Mouse (Mus musculus): ENCODE results near the gene Rbm15b. TPM values are rescaled to one million over a fixed set of nuclear protein-coding genes. Genes with fewer than 3 reads are reported as not detected.

The Rbm15b gene
- 6.1 and 10.8 TPM in 2 replicates for polyA plus RNA-seq (2016; fragmentation: Nextera tagmentation; extraction: Ambion mirVana)

DNA sequence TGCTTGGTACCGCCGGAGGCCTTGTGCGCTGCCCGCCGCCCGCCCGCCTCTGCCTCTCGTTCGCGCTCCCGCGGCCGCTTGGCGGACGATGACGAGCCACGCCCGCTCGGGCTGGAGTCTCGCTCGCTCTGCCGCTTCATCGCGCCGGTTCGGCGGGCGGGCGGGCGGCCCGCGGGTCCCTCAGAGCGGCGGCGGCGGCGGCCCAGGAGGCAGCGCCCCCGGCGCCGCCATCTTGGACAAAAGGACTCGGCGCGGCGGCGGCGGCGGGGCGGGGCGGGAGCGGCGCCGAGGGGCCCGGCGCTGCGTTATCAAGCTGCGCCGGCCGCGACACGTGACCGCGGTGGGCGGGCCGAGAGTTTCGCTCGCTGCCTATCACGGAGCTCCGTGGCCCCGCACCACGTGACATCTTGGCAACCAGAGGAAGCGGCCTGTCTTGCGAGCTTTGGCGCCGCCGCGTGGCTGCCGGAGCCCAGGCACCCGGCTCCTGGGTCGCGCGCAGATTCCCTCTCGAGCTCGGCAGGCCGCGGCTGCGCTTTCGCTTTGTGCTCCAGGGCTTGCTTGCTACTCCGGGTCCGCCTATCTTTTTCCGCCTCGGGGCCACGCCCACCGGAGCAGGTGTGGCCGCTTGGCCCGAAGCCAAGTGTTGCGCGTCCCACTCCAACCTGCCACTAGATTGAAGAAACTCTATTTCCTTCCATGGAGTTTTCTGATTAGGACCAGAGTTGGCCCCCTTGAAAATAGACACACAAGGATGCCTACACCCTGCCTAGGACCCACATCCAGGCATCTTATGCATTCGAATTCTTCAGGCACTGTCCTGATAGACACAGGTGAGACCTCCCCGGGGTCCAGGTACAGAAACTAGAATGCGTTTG lies at the start of gene Rbm15b:
Gene Rbm15b (minus strand): TSS at position 601 of the 875 bp plus-strand sequence.
- H3K4me3 ChIP-seq: peak within 1 kb of the TSS; percentile 92
- H3K9me3 ChIP-seq: no peaks in the 10 kb centered on the region
- peaks cover 65% of the 10 kb centered on the region for H3K4me1 ChIP-seq
- DNase-seq (ENCODE audit: low spot score): peak; percentile 99
- 2% methylated on average over 101 of the region's 101 CpGs for WGBS
- H3K27ac ChIP-seq: peak within 1 kb of the TSS; percentile 98
- H3K27me3 ChIP-seq (ENCODE audit: insufficient read depth, poor library complexity, severe bottlenecking): no peaks in the 10 kb centered on the region
- peaks cover 63% of the 10 kb centered on the region for H3K36me3 ChIP-seq

DNA sequence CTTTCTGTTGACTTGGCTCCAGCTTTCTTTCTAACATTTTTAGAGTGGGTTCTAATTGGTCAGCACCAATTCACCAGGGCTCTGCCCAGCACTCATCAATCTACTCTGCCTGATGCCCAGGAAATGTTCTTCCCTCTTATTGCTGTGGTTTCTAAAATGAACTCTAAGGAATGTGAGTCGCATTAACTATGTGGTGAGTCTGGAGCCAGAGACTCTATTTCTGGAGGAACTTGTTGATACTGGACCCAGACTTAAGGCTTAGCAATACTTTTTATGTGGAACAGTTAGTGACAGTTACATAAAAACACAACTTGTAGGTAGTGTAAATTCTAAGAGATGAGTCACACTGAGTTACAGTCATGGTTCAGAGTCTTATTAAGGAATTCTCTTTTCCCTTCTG lies 47.8 kb upstream of the Rbm15b start:
- Histone ChIP-seq H3K4me1 (no peaks in the 10 kb centered on the region), H3K27me3 (ENCODE audit: insufficient read depth, poor library complexity, severe bottlenecking) (no peaks in the 10 kb centered on the region), H3K27ac (no peak overlapping the region), H3K36me3 (no peaks in the 10 kb centered on the region), H3K9me3 (no peaks in the 10 kb centered on the region), H3K4me3 (no peak overlapping the region)
- DNase-seq (ENCODE audit: low spot score): no peak
- 81% methylated on average over 1 of the region's 1 CpGs for WGBS

DNA sequence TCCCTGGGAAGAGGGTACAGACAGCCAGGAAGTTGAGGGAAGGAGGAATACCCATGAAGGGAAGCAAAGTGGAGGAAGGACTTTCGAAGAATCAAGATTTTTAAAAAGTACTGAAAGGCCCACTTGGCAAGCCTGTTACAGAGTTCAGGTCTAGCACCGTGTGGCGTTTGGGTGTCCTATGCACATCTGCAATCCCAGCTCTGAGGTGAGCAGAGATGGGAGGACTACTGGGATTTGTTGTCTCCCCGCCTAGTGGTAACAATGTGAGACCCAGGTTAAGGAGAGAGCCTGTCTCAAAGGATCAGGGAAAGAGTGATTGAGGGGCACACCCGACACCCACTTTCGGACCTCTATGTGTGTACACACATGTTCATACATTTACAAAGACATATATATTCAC lies 27.6 kb upstream of the Rbm15b start:
- 72% methylated on average over 6 of the region's 6 CpGs for WGBS
- Histone ChIP-seq H3K4me3 (no peak overlapping the region), H3K36me3 (no peaks in the 10 kb centered on the region), H3K27ac (no peak overlapping the region), H3K9me3 (no peaks in the 10 kb centered on the region), H3K27me3 (ENCODE audit: insufficient read depth, poor library complexity, severe bottlenecking) (no peaks in the 10 kb centered on the region; the same call in 1 of the 2 replicates), H3K4me1 (no peaks in the 10 kb centered on the region)
- DNase-seq (ENCODE audit: low spot score): peak; percentile 67

DNA sequence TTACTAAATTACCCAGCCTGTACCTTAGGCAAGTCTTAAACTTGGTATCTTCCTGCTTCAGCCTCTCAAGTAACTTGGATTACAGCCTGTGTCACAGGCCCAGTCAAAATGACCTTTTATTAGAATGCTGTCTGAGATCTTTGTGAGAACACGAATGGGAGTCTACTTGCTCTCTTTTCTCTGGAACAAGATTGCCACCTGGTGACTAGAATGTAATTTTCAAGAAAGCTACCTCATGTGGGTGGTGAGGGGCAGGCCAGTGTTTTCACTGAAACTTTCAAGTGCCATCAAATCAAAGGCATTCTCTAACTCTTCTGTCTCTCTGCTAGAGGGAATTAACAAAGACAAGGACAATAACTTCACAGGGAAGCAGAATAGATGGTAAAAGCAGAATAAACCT lies 26.5 kb upstream of the Rbm15b start:
- Histone ChIP-seq H3K4me3 (no peak overlapping the region), H3K4me1 (no peaks in the 10 kb centered on the region), H3K27me3 (ENCODE audit: insufficient read depth, poor library complexity, severe bottlenecking) (no peaks in the 10 kb centered on the region; the same call in 1 of the 2 replicates), H3K36me3 (no peaks in the 10 kb centered on the region), H3K27ac (no peak overlapping the region), H3K9me3 (no peaks in the 10 kb centered on the region)
- WGBS: 12% methylated on average over 1 of the region's 1 CpGs
- no peak for DNase-seq (ENCODE audit: low spot score)

DNA sequence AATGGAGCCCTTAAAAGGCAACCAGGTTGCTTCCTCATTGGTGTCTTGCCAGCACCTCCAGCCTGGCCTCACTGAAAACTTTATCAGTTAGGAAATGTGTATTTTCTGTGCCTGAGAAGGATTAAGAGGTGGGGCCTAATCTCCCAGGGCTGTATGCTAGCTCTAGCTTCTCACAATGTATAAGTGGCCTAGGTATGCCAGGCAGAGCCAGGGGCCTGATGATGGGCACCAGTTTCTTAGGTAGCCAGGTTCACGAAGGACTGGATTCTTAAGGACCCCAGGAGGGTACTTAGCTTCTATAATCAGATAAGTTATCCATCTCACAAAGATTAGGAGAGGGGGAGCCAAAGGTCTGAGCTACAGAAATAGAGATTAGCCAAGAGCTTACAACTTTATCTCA lies 24.4 kb upstream of the Rbm15b start:
- Histone ChIP-seq H3K36me3 (no peaks in the 10 kb centered on the region), H3K4me3 (no peak overlapping the region), H3K9me3 (no peaks in the 10 kb centered on the region), H3K27ac (no peak overlapping the region), H3K4me1 (no peaks in the 10 kb centered on the region), H3K27me3 (ENCODE audit: insufficient read depth, poor library complexity, severe bottlenecking) (no peaks in the 10 kb centered on the region; the same call in 1 of the 2 replicates)
- 43% methylated on average over 1 of the region's 1 CpGs for WGBS
- DNase-seq (ENCODE audit: low spot score): no peak

DNA sequence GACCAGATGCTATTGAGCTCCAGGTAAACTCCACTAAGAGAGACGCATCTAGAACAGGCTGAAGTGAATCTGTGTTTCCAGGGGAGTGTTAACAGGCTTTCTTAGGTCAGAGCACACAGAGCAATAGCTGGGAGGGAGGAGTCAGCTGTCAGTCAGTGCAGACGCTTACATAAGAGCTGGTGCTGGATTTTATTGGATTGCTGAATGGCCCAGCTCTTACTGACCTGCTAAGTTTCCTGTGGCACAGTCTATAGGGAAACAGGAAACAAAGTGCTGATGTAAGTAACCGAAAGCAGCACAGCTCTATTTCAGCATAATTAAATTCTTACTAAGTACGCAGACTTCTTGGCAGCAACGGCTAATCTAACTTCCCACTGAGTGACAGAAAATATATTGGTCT lies 21.5 kb upstream of the Rbm15b start:
- Histone ChIP-seq H3K9me3 (no peaks in the 10 kb centered on the region), H3K36me3 (no peaks in the 10 kb centered on the region), H3K27me3 (ENCODE audit: insufficient read depth, poor library complexity, severe bottlenecking) (no peaks in the 10 kb centered on the region; the same call in 1 of the 2 replicates), H3K27ac (no peak overlapping the region), H3K4me1 (no peaks in the 10 kb centered on the region), H3K4me3 (no peak overlapping the region)
- DNase-seq (ENCODE audit: low spot score): no peak
- 50% methylated on average over 5 of the region's 5 CpGs for WGBS

DNA sequence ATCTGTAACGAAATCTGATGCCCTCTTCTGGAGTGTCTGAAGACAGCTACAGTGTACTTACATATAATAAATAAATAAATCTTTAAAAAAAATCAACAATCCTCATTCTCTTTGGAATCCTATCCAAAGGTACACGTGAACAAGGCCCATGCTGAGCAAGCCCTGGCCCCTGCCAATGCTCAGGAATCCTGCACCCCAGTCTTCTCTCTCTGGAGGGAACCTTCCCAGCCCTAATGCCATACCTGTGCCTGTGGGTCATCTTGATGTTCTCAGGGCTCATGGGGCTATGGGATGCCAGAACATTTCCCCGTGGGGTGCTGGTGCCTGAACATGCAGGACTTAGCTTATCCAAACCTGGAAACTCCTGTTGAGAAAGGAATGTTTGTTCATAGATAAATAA lies 20.9 kb upstream of the Rbm15b start:
- Histone ChIP-seq H3K27ac (no peak overlapping the region), H3K27me3 (ENCODE audit: insufficient read depth, poor library complexity, severe bottlenecking) (no peaks in the 10 kb centered on the region; the same call in 1 of the 2 replicates), H3K4me3 (no peak overlapping the region), H3K4me1 (no peaks in the 10 kb centered on the region), H3K9me3 (no peaks in the 10 kb centered on the region), H3K36me3 (no peaks in the 10 kb centered on the region)
- DNase-seq (ENCODE audit: low spot score): peak; percentile 61
- WGBS: 72% methylated on average over 3 of the region's 3 CpGs

DNA sequence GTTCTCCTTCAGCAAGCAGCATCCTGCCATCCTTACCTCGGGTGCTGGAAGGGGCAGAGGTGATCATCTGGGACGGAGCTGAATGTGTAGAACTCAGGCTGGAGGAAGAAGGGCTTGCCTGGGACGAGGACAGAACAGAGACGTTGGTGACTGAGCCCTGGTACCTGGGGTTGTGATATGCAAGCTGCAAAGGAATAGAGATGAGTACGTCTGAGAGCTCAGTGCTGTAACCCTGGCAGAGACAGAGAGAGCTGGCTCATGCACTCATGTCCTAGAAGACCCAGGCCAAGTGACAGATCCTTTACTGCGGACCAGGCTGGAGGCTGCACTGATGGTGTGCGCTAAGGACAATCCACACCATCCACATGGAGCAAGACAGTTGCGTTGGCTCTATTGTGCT lies 19.4 kb upstream of the Rbm15b start:
- Histone ChIP-seq H3K27ac (no peak overlapping the region), H3K27me3 (ENCODE audit: insufficient read depth, poor library complexity, severe bottlenecking) (no peaks in the 10 kb centered on the region), H3K36me3 (no peaks in the 10 kb centered on the region), H3K4me1 (no peaks in the 10 kb centered on the region), H3K4me3 (no peak overlapping the region), H3K9me3 (no peaks in the 10 kb centered on the region)
- 85% methylated on average over 8 of the region's 8 CpGs for WGBS
- peak; percentile 59 for DNase-seq (ENCODE audit: low spot score)

DNA sequence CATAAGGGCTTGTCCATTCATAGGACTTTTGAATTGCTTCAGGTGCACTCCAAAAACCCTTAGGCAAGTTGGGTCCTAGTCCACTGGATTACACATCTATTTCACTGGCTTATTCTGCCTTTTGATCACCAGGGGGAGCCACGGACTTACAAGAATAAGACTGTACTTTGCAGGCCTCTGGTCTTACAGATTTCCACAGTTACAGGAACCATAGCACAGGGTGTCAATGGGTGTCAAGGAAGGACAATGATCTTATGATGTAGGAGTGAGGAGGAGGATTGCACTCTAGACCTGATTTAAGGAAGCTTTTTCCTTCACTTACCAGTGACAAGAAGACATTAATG lies 16.5 kb upstream of the Rbm15b start:
- Histone ChIP-seq H3K4me3 (no peak overlapping the region), H3K27ac (no peak overlapping the region), H3K4me1 (no peaks in the 10 kb centered on the region), H3K9me3 (no peaks in the 10 kb centered on the region), H3K36me3 (no peaks in the 10 kb centered on the region), H3K27me3 (ENCODE audit: insufficient read depth, poor library complexity, severe bottlenecking) (no peaks in the 10 kb centered on the region)
- 3% methylated on average over 1 of the region's 1 CpGs for WGBS
- DNase-seq (ENCODE audit: low spot score): peak; percentile 75

DNA sequence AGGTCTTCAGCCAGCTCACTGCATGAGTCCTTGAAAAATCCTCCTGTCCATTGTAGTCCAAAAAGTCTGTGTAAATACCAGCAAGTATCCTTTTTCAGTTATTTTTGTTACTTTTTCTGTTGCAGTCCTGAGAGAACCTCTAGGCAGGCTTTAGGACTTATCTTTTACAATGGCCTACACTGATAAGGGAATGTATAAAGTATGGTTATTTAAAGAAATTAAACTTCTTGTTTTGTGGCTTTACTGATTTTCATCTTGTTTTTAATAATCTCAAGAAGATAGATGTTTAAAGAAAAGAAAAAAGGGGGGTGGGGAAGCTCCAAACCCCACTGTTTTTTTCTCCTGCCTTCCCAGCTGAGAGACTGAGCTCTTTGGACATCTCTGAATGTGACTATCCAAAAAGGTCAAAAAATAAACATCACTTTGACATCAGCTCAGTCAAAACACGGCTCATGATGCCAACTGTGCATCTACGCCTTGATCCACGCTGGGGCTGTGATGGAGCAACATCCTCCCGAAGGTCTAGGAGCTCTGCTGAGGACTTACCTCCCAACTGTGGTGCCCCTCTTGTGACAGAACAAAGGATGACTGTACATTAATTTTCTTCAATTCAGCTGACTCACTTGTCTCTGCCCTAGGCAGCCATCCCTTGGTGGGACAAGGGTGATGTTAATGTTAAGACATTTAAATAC lies 16.0 kb upstream of the Rbm15b start:
- Histone ChIP-seq H3K4me3 (no peak overlapping the region), H3K9me3 (no peaks in the 10 kb centered on the region), H3K27me3 (ENCODE audit: insufficient read depth, poor library complexity, severe bottlenecking) (no peaks in the 10 kb centered on the region), H3K4me1 (no peaks in the 10 kb centered on the region), H3K36me3 (no peaks in the 10 kb centered on the region), H3K27ac (no peak overlapping the region)
- WGBS: 71% methylated on average over 4 of the region's 4 CpGs
- DNase-seq (ENCODE audit: low spot score): no peak

DNA sequence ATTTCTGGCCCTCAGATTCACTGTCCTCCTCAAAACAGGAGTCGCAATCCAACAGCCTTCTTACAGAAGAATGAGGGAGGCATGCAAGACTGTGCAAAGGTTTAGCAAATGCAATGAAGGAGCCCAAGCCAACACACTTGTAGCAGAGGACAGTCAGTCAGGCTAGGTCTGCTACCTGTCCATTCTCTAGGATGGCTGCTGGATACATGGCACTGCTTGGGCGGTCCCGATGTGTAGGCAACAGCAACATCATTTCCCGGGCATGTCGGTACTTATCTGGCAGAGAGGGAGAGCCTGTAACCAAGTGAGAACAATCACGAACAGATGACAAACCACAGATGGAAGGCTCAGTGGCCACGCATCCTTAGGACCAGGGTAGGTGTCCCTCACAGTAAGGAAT lies 14.4 kb upstream of the Rbm15b start:
- no peak for DNase-seq (ENCODE audit: low spot score)
- WGBS: 81% methylated on average over 7 of the region's 7 CpGs
- Histone ChIP-seq H3K36me3 (no peaks in the 10 kb centered on the region), H3K27me3 (ENCODE audit: insufficient read depth, poor library complexity, severe bottlenecking) (0 out of 2 replicates have a peak, but pooled peaks cover 8% of the 10 kb centered on the region), H3K4me1 (no peaks in the 10 kb centered on the region), H3K9me3 (no peaks in the 10 kb centered on the region), H3K4me3 (no peak overlapping the region), H3K27ac (no peak overlapping the region)

DNA sequence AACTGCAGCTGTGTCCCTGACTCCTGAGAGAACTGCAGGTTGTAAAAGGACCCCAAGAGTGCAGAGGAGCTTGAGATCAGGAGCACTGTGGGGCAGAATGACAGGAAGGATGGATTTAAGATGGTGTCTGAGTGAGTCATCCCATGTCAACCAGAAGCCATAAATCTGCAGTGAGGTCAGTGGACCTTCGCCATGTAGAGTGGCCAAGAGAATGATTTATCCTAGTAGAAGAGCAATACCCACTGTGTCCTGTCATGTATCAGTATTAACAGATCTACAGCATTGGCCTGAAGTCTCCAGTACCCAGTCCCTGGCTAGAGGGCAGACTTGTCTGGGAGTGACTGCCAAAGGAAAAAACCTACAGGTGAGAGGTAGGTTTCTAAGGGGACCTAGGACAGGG lies 11.7 kb upstream of the Rbm15b start:
- Histone ChIP-seq H3K27me3 (ENCODE audit: insufficient read depth, poor library complexity, severe bottlenecking) (peaks cover 15% of the 10 kb centered on the region; the same call in 1 of the 2 replicates), H3K9me3 (no peaks in the 10 kb centered on the region), H3K27ac (no peak overlapping the region), H3K4me3 (no peak overlapping the region), H3K4me1 (no peaks in the 10 kb centered on the region), H3K36me3 (no peaks in the 10 kb centered on the region)
- 77% methylated on average over 1 of the region's 1 CpGs for WGBS
- no peak for DNase-seq (ENCODE audit: low spot score)

DNA sequence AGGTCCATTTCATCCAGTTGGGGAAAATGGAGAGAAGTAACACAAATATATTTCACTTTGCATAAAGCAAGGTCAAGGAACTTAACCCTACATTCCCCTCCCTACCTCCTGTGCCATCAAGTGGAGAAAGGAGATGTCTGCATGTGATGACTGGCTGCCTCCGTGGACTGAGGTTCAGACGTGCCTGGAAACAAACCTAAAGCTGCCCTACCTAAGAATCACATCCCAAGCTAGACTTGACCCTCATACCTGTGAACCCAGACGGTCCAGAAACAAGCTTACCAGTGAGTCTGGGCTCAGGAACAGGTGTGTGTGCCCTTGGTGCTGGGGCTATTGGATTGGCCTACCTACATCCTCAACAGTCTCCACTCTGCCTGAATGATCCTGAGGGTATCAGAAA lies 6.1 kb upstream of the Rbm15b start:
- H3K27me3 ChIP-seq (ENCODE audit: insufficient read depth, poor library complexity, severe bottlenecking): peaks cover 15% of the 10 kb centered on the region; the same call in 1 of the 2 replicates
- no peaks in the 10 kb centered on the region for H3K9me3 ChIP-seq
- H3K4me1 ChIP-seq: peaks cover 30% of the 10 kb centered on the region
- peak; percentile 65 for DNase-seq (ENCODE audit: low spot score)
- peak overlapping the region; percentile 97 for H3K4me3 ChIP-seq
- H3K36me3 ChIP-seq: peaks cover 22% of the 10 kb centered on the region
- H3K27ac ChIP-seq: 0 out of 2 replicates have a peak overlapping the region, but pooled peaks have one; percentile 96
- 61% methylated on average over 3 of the region's 3 CpGs for WGBS

Measured in heart, embryonic 10.5 days (tissue).